Mouse (Mus musculus) liver, adult 2 months (tissue): ENCODE measurements at regions not wholly inside any gene's neighbourhood (a gene's known extent, or its start where the extent isn't known, plus 50 kb on each side); places are given as distances from the start of the nearest gene placed in this dataset.

Experiments
- DNase-seq: peaks from one replicate; pipeline ENCODE4 v3.0.0-alpha.2; 2011; ENCODE audit warnings: low read depth, low spot score; ENCODE audit errors: extremely low read depth
- H3K27ac ChIP-seq: fragments of 200-500 bp; replicated peaks from 2 replicates; pipeline ENCODE4 v1.5.1; 2012; ENCODE audit warnings: low read depth, mild to moderate bottlenecking, control low read depth, inconsistent platforms, low read length; ENCODE audit not compliant: insufficient read depth
- H3K27me3 ChIP-seq: fragments of 200-500 bp; 2 replicates; pipeline ENCODE4 v1.6.1; 2012; ENCODE audit warnings: mild to moderate bottlenecking, moderate library complexity, low read length, inconsistent platforms; ENCODE audit not compliant: control insufficient read depth, insufficient read depth
- H3K36me3 ChIP-seq: fragments of 200-500 bp; 2 replicates; pipeline ENCODE4 v1.6.1; 2012; ENCODE audit warnings: low read length, inconsistent platforms; ENCODE audit not compliant: control insufficient read depth, insufficient read depth
- H3K4me1 ChIP-seq: fragments of 200-500 bp; 2 replicates; pipeline ENCODE4 v1.6.1; 2011; ENCODE audit warnings: low read length; ENCODE audit not compliant: control insufficient read depth, insufficient read depth
- H3K4me3 ChIP-seq: fragments of 200-500 bp; 2 replicates; pipeline ENCODE4 v1.5.1; 2011; ENCODE audit warnings: low read depth, mild to moderate bottlenecking, control low read depth, low read length, moderate library complexity; ENCODE audit not compliant: insufficient read depth
- H3K79me2 ChIP-seq: fragments of 200-500 bp; 2 replicates; pipeline ENCODE4 v1.6.1; 2012; ENCODE audit warnings: inconsistent platforms, mild to moderate bottlenecking, low read length, moderate library complexity; ENCODE audit not compliant: control insufficient read depth, insufficient read depth
- H3K9ac ChIP-seq: fragments of 200-500 bp; 2 replicates; pipeline ENCODE4 v1.6.1; 2012; ENCODE audit warnings: low read depth, mild to moderate bottlenecking, control low read depth, inconsistent platforms, low read length
- CTCF ChIP-seq: fragments of 200-500 bp; IDR thresholded peaks from 2 replicates; pipeline ENCODE4 v1.5.1; 2011; ENCODE audit warnings: low read depth, low read length, control low read depth
- POLR2A ChIP-seq: fragments of 200-500 bp; IDR thresholded peaks from 2 replicates; pipeline ENCODE4 v1.6.1; 2011; ENCODE audit warnings: low read length, control low read depth; ENCODE audit not compliant: insufficient read depth; ENCODE audit errors: extremely low read depth
- WGBS: fragments of 180-500 bp; shearing (Covaris S2); methylation state at CpG from one replicate; pipeline ENCODE4 v1.1.7; 2018; 5-methylcytosine and 5-hydroxymethylcytosine counted together

DNA sequence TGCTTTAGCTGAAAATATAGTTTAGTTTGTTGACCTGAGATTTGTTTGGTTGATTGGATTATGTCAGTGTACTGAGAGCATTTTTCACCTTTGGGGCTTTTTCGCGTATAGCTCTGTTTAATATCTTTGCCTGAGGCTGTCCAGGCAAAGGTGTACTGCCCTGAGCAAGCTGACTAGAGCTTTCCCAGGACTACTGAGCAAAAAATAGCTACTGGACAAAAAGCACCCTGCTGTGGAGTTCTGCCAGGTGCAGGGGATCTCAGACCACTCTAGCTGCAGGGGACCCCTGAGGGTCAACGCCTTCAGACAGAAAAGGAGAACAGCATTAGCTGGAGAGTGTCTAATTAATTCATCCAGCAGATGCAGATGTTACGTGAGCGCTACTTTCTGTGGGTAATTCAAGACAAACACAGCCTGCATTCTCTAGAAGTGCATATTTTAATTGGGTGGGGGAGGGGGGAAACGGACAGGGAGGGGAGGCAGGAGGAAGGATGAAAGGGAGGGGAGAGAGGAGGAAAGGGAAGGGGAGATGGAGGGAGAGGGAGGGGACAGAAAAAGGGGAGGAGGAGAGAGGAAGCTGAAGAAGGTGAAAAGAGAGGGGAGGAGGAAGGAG is 61.7 kb downstream of the Thnsl1 start:
- TF ChIP-seq POLR2A (no peak), CTCF (no peak)
- WGBS = 56% methylated on average over 6 of the region's 6 CpGs

DNA sequence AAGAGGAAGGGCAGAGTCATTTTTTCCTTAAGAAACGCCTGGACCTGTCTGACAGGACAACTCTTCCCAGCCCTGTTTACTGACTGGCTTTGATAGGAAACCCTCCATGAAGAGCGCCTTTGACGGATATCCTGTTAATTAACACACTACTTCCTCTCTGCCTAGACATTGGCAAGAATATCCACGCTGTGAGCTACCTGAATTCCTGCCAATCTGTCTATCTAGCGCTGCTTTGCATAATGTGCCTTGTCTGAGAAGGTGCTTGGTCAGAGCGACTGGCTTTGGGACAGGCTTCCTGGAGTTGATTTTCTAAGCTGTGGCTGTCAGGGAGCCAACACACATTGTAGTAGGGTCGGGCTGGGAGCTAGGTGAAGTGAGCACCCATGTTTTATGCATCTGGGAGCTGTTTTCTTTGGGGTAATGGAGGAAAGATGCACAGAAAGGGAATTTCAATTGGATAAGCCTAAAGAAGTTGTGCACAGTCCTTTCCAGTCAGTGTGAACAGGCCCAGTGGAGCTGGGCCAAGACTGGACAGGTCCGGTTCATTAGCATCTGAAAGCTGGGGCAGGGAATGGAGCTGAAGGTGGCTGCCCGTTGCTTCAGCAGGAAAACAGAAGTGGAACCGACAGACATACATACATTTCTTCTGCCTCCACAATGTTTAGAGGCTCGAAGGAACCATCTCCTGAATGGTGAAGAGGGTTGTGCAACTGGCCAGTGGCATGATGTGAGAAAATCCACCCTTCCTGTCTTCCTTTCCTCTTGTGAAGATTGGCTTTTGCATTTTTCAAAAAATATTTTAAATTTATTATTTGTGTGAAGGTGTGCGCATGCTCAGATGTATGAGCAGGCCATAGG is 64.7 kb downstream of the Thnsl1 start:
- H3K36me3 ChIP-seq = no peaks in the 10 kb centered on the region
- H3K27ac ChIP-seq = no peak overlapping the region
- TF ChIP-seq CTCF = no peak
- no peak for TF ChIP-seq POLR2A
- no peak for DNase-seq
- no peaks in the 10 kb centered on the region for H3K27me3 ChIP-seq
- H3K79me2 ChIP-seq = no peaks in the 10 kb centered on the region
- no peak overlapping the region for H3K9ac ChIP-seq
- 71% methylated on average over 12 of the region's 12 CpGs for WGBS
- H3K4me1 ChIP-seq = no peaks in the 10 kb centered on the region
- H3K4me3 ChIP-seq = no peak overlapping the region

More for the DNA sequence above, 61.7 kb downstream of the Thnsl1 start:
- no peak overlapping the region for H3K9ac ChIP-seq
- H3K4me1 ChIP-seq = no peaks in the 10 kb centered on the region
- H3K27ac ChIP-seq = no peak overlapping the region
- no peak for DNase-seq
- no peaks in the 10 kb centered on the region for H3K27me3 ChIP-seq
- no peaks in the 10 kb centered on the region for H3K36me3 ChIP-seq
- no peak overlapping the region for H3K4me3 ChIP-seq
- no peaks in the 10 kb centered on the region for H3K79me2 ChIP-seq

GRCm38 (mm10) chr2:21273416-21273815 is 67.9 kb downstream of the Thnsl1 start:
- TF ChIP-seq POLR2A (no peak), CTCF (no peak)
- no peak overlapping the region for H3K27ac ChIP-seq
- no peaks in the 10 kb centered on the region for H3K36me3 ChIP-seq
- no peak overlapping the region for H3K9ac ChIP-seq
- H3K79me2 ChIP-seq = no peaks in the 10 kb centered on the region
- no peaks in the 10 kb centered on the region for H3K4me1 ChIP-seq
- 95% methylated on average over 4 of the region's 4 CpGs for WGBS
- H3K4me3 ChIP-seq = no peak overlapping the region
- DNase-seq = no peak
- H3K27me3 ChIP-seq = no peaks in the 10 kb centered on the region

DNA sequence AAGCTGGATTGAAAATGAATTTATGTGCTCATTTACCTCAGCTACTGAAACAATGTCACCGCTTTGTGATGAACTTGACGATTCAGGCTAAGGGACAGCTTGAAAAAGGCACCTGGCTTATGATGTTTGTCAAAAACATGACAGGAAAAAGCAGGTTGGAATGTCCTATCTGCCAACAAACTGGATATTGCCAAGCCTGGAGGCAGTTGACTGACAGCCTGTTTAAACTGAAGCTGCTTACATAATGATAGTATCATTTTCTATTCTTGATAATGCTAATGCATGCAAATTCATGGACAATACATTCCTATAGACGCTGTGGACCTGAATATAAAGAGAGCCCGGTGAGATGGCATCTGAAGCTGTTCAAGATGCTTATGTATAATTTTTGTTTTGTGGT is 69.8 kb downstream of the Thnsl1 start:
- Histone ChIP-seq H3K4me1 (no peaks in the 10 kb centered on the region), H3K27me3 (no peaks in the 10 kb centered on the region), H3K36me3 (no peaks in the 10 kb centered on the region), H3K27ac (no peak overlapping the region), H3K4me3 (no peak overlapping the region), H3K9ac (no peak overlapping the region), H3K79me2 (no peaks in the 10 kb centered on the region)
- 90% methylated on average over 4 of the region's 4 CpGs for WGBS
- no peak for TF ChIP-seq CTCF
- TF ChIP-seq POLR2A = no peak
- no peak for DNase-seq

DNA sequence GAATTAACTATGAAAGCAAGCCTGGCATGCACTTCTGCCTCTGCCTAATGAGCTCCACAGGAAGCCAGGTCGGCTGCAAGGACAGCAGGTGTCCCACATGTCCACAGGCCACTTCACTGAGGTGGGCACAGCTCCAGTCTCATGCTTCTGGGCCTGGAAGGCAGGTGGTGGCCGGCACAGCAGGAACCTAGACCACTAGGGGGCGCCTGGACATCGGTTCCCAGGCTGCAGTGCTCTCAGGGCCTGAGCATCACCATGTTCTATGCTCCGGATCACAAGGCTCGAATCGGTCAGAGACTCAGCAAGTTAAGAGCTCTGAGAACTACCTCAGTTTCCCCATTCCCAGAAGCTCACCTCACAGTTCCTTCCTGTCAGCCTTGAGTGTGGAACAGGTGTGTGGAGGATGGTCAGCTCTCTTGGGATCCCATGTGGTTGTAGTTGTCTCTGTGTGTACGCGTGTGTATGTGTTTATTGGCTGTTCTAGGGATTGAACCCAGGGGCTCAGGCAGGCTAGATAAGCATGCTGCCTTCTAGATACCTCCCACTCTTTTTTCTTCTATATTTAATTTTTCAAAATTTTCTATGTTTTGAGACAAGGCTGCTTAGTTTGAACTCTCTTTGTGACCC is 75.4 kb downstream of the Thnsl1 start:
- Histone ChIP-seq H3K4me1 (no peaks in the 10 kb centered on the region), H3K79me2 (no peaks in the 10 kb centered on the region), H3K9ac (no peak overlapping the region), H3K36me3 (no peaks in the 10 kb centered on the region), H3K27ac (no peak overlapping the region), H3K27me3 (no peaks in the 10 kb centered on the region), H3K4me3 (no peak overlapping the region)
- 38% methylated on average over 9 of the region's 9 CpGs for WGBS
- peak; percentile 17 for DNase-seq
- TF ChIP-seq CTCF (peak; percentile 82), POLR2A (no peak)
